12 mouse cellular contexts compared by ENCODE assay signal in genomic region chr13:115346115-115347021, GRCm38 (mm10).
A peak's percentile ranks its signal among the peaks of the same experiment; 100 is the strongest.
DNase-seq lines count a peak whose midpoint lies in the region; ATAC-seq and TF ChIP-seq lines count a peak whose summit lies in the region.
"Had no signal": no experiment of that assay in that cellular context is flagged by ENCODE, and none has a peak within 500 bp of the region (broad histone marks: within the 10 kb centered on the region; RNA-seq: fewer than 3 reads in every experiment).

No protein-coding gene starts in this region.

- ATAC-seq in forebrain, embryonic 14.5 days = peak; percentile 32
- no peak for ATAC-seq in forebrain, embryonic 13.5 days
- ATAC-seq in lung, embryonic 15.5 days (ENCODE audit: borderline replicate concordance, extremely low read depth, low FRiP score, low TSS enrichment) = no peak
- no peak for ATAC-seq in midbrain, postnatal 0 days (ENCODE audit: low FRiP score)
- ATAC-seq in erythroblast, adult 5-6 weeks (replicated peaks; ENCODE audit: low FRiP score, poor library complexity, severe bottlenecking) = no peak

- DNase-seq in forebrain, embryonic 14.5 days (ENCODE audit: low spot score) = peak; percentile 24
- no peak for DNase-seq in lung, postnatal 14 days
- DNase-seq in hindlimb bud, embryonic 11.5 days (ENCODE audit: extremely low spot score, low read depth, low spot score) = peak; percentile 41
- DNase-seq in midbrain, postnatal 0 days (ENCODE audit: low spot score) = peak; percentile 41
- no peak for DNase-seq in B cell, adult 2 months
- DNase-seq: gastrocnemius, postnatal 36 days; retina, postnatal 1 day; thymus, postnatal 14 days had no signal

- no peak for TF ChIP-seq CTCF in midbrain, postnatal 0 days (IDR thresholded peaks at IDR 0.05)

- no peak overlapping the region for H3K4me3 ChIP-seq in forebrain, embryonic 14.5 days (ENCODE audit: low read depth, low read length)
- no peak overlapping the region for H3K4me3 ChIP-seq in forebrain, embryonic 13.5 days
- H3K4me3 ChIP-seq in lung, embryonic 15.5 days = no peak overlapping the region
- no peak overlapping the region for H3K4me3 ChIP-seq in midbrain, postnatal 0 days (ENCODE audit: low read depth, low read length)
- H3K4me3 ChIP-seq: megakaryocyte, embryonic 14.5 days had no signal

- no peak overlapping the region for H3K9ac ChIP-seq in forebrain, embryonic 14.5 days (ENCODE audit: low read length)
- no peak overlapping the region for H3K9ac ChIP-seq in forebrain, embryonic 13.5 days
- H3K9ac ChIP-seq in lung, embryonic 15.5 days = no peak overlapping the region
- H3K9ac ChIP-seq in midbrain, postnatal 0 days (replicated peaks; ENCODE audit: low read length, poor library complexity, severe bottlenecking) = no peak overlapping the region

- no peaks in the 10 kb centered on the region for H3K36me3 ChIP-seq in forebrain, embryonic 14.5 days (ENCODE audit: control insufficient read depth, insufficient read depth, low read length)
- H3K36me3 ChIP-seq in forebrain, embryonic 13.5 days (ENCODE audit: poor library complexity, severe bottlenecking) = no peaks in the 10 kb centered on the region
- H3K36me3 ChIP-seq in lung, embryonic 15.5 days = no peaks in the 10 kb centered on the region
- H3K36me3 ChIP-seq in midbrain, postnatal 0 days (ENCODE audit: insufficient read depth, low read length) = no peaks in the 10 kb centered on the region

- H3K27ac ChIP-seq in forebrain, embryonic 14.5 days (ENCODE audit: low read depth, low read length) = no peak overlapping the region
- no peak overlapping the region for H3K27ac ChIP-seq in forebrain, embryonic 13.5 days
- no peak overlapping the region for H3K27ac ChIP-seq in lung, embryonic 15.5 days
- no peak overlapping the region for H3K27ac ChIP-seq in midbrain, postnatal 0 days (ENCODE audit: low read depth, low read length)

- 79% methylated on average over 20 of the region's 20 CpGs for WGBS in forebrain, embryonic 14.5 days
- 84% methylated on average over 20 of the region's 20 CpGs for WGBS in forebrain, embryonic 13.5 days
- 36% methylated on average over 20 of the region's 20 CpGs for WGBS in lung, embryonic 15.5 days
- WGBS in midbrain, postnatal 0 days = 79% methylated on average over 20 of the region's 20 CpGs

- no peaks in the 10 kb centered on the region for H3K9me3 ChIP-seq in forebrain, embryonic 14.5 days (replicated peaks; ENCODE audit: control insufficient read depth, low read length)
- no peaks in the 10 kb centered on the region for H3K9me3 ChIP-seq in forebrain, embryonic 13.5 days (replicated peaks)
- no peaks in the 10 kb centered on the region for H3K9me3 ChIP-seq in lung, embryonic 15.5 days
- no peaks in the 10 kb centered on the region for H3K9me3 ChIP-seq in midbrain, postnatal 0 days (ENCODE audit: low read length)

- no peak overlapping the region for H3K4me2 ChIP-seq in forebrain, embryonic 14.5 days (ENCODE audit: low read length)
- H3K4me2 ChIP-seq in forebrain, embryonic 13.5 days = no peak overlapping the region
- H3K4me2 ChIP-seq in lung, embryonic 15.5 days = peak overlapping the region; percentile 40
- no peak overlapping the region for H3K4me2 ChIP-seq in midbrain, postnatal 0 days (ENCODE audit: low read depth, low read length, poor library complexity, severe bottlenecking)

- no peaks in the 10 kb centered on the region for H3K27me3 ChIP-seq in forebrain, embryonic 14.5 days (replicated peaks; ENCODE audit: control insufficient read depth, insufficient read depth, low read length)
- H3K27me3 ChIP-seq in forebrain, embryonic 13.5 days = no peaks in the 10 kb centered on the region
- no peaks in the 10 kb centered on the region for H3K27me3 ChIP-seq in lung, embryonic 15.5 days
- H3K27me3 ChIP-seq in midbrain, postnatal 0 days (ENCODE audit: insufficient read depth, low read length) = no peaks in the 10 kb centered on the region
- H3K27me3 ChIP-seq: megakaryocyte, embryonic 14.5 days had no signal

- no peaks in the 10 kb centered on the region for H3K4me1 ChIP-seq in forebrain, embryonic 14.5 days (ENCODE audit: control insufficient read depth, insufficient read depth, low read length)
- H3K4me1 ChIP-seq in forebrain, embryonic 13.5 days = no peaks in the 10 kb centered on the region
- H3K4me1 ChIP-seq in lung, embryonic 15.5 days = no peaks in the 10 kb centered on the region
- H3K4me1 ChIP-seq in midbrain, postnatal 0 days (ENCODE audit: insufficient read depth, low read length) = no peaks in the 10 kb centered on the region
- H3K4me1 ChIP-seq: megakaryocyte, embryonic 14.5 days had no signal

Comparison
In these comparisons a context has a peak if more than half of its experiments do, and no peak if none do; other contexts are left out.
1. DNase-seq: peak in forebrain, embryonic 14.5 days (single experiment), hindlimb bud, embryonic 11.5 days (single experiment) and midbrain, postnatal 0 days (single experiment); none in lung, postnatal 14 days (single experiment) and B cell, adult 2 months (0 of 2).